Mouse (Mus musculus): ENCODE measurements around the gene Crocc. TPM values are rescaled to one million over a fixed set of nuclear protein-coding genes. Genes with fewer than 3 reads are reported as not detected.

The Crocc gene
- polyA plus RNA-seq, 1 experiment from 2014 or later: 7.2 TPM

Other genes starting within 250 kb of the Crocc start
- not detected in 2 replicates for gene Padi3, start 249.9 kb downstream of the Crocc start, polyA plus RNA-seq (2014; fragmentation: Nextera tagmentation; extraction: Ambion mirVana)
- 0.12 TPM in 1 of 2 replicates, not detected in the other for gene Padi1, start 214.8 kb downstream of the Crocc start, polyA plus RNA-seq (2014; fragmentation: Nextera tagmentation; extraction: Ambion mirVana)
- 1.1 and 1.7 TPM in 2 replicates for gene Padi2, start 154.2 kb downstream of the Crocc start, polyA plus RNA-seq (2014; fragmentation: Nextera tagmentation; extraction: Ambion mirVana)
- 456 and 524 TPM in 2 replicates for gene Sdhb, start 99.3 kb downstream of the Crocc start, polyA plus RNA-seq (2014; fragmentation: Nextera tagmentation; extraction: Ambion mirVana)
- gene Atp13a2, start 73.7 kb downstream of the Crocc start, polyA plus RNA-seq (2014; fragmentation: Nextera tagmentation; extraction: Ambion mirVana): 162 and 173 TPM in 2 replicates
- 142 and 169 TPM in 2 replicates for gene Mfap2, start 50.1 kb downstream of the Crocc start, polyA plus RNA-seq (2014; fragmentation: Nextera tagmentation; extraction: Ambion mirVana)
- 38.4 and 43.3 TPM in 2 replicates for gene Necap2, start 17.8 kb upstream of the Crocc start, polyA plus RNA-seq (2014; fragmentation: Nextera tagmentation; extraction: Ambion mirVana)
- gene Spata21, start 27.8 kb upstream of the Crocc start, polyA plus RNA-seq (2014; fragmentation: Nextera tagmentation; extraction: Ambion mirVana): 0.24 TPM in 1 of 2 replicates, not detected in the other
- gene Szrd1, start 79.2 kb upstream of the Crocc start, polyA plus RNA-seq (2014; fragmentation: Nextera tagmentation; extraction: Ambion mirVana): 17.1 and 38.5 TPM in 2 replicates
- 28.6 and 31.9 TPM in 2 replicates for gene Fbxo42, start 87.4 kb upstream of the Crocc start, polyA plus RNA-seq (2014; fragmentation: Nextera tagmentation; extraction: Ambion mirVana)
- gene Rsg1, start 153.4 kb upstream of the Crocc start, polyA plus RNA-seq (2014; fragmentation: Nextera tagmentation; extraction: Ambion mirVana): 5.7 and 7.8 TPM in 2 replicates
- 0.84 and 0.89 TPM in 2 replicates for gene Arhgef19, start 178.9 kb upstream of the Crocc start, polyA plus RNA-seq (2014; fragmentation: Nextera tagmentation; extraction: Ambion mirVana)
- 1.2 and 1.7 TPM in 2 replicates for gene Epha2, start 240.7 kb upstream of the Crocc start, polyA plus RNA-seq (2014; fragmentation: Nextera tagmentation; extraction: Ambion mirVana)

All from midbrain, embryonic 14.5 days (tissue).